Mouse (Mus musculus) midbrain, embryonic 14.5 days (tissue): ENCODE results near the gene F2. TPM values are rescaled to one million over a fixed set of nuclear protein-coding genes. Genes with fewer than 3 reads are reported as not detected.

Experiments used
- ATAC-seq: fragments of 200-750 bp; cut with Nextera tagmentation; 2 replicates; pipeline ENCODE4 v1.8.0; 2017; ENCODE audit warnings: moderate number of reproducible peaks, moderate library complexity; ENCODE audit not compliant: low FRiP score, low TSS enrichment
- DNase-seq: peaks from one replicate; pipeline ENCODE4 v3.0.0-alpha.2; 2015
- H3K27ac ChIP-seq: fragments of 300-500 bp; sonication (generic); replicated peaks from 2 replicates; pipeline ENCODE4 v1.5.1; 2014; ENCODE audit warnings: mild to moderate bottlenecking, low read depth, low read length, moderate library complexity
- H3K27me3 ChIP-seq: fragments of 300-500 bp; sonication (generic); 2 replicates; pipeline ENCODE4 v1.6.1; 2014; ENCODE audit warnings: low read length, control low read depth, mixed read lengths; ENCODE audit not compliant: control insufficient read depth, insufficient read depth
- H3K36me3 ChIP-seq: fragments of 300-500 bp; sonication (generic); 2 replicates; pipeline ENCODE4 v1.6.1; 2014; ENCODE audit warnings: low read length, control low read depth; ENCODE audit not compliant: control insufficient read depth, insufficient read depth
- H3K4me1 ChIP-seq: fragments of 300-500 bp; sonication (generic); 2 replicates; pipeline ENCODE4 v1.6.1; 2014; ENCODE audit warnings: mild to moderate bottlenecking, antibody characterized with exemption, low read length, control low read depth; ENCODE audit not compliant: control insufficient read depth, insufficient read depth
- H3K4me2 ChIP-seq: fragments of 300-500 bp; sonication (generic); 2 replicates; pipeline ENCODE4 v1.6.1; 2014; ENCODE audit warnings: mild to moderate bottlenecking, low read length, moderate library complexity
- H3K4me3 ChIP-seq: fragments of 300-500 bp; sonication (generic); replicated peaks from 2 replicates; pipeline ENCODE4 v1.5.1; 2014; ENCODE audit warnings: low read depth, low read length
- H3K9ac ChIP-seq: fragments of 300-500 bp; sonication (generic); replicated peaks from 2 replicates; pipeline ENCODE4 v1.6.1; 2014; ENCODE audit warnings: mild to moderate bottlenecking, low read length, moderate library complexity
- H3K9me3 ChIP-seq: fragments of 300-500 bp; sonication (generic); 2 replicates; pipeline ENCODE4 v1.6.1; 2016; ENCODE audit warnings: low read length, control low read depth, mixed read lengths; ENCODE audit not compliant: control insufficient read depth
- WGBS: fragments of 180-500 bp; shearing (Covaris S2); extraction: QIAGEN DNeasy Blood & Tissue Kit; methylation state at CpG from one replicate; pipeline ENCODE4 v1.1.7; 2014; 5-methylcytosine and 5-hydroxymethylcytosine counted together
- polyA plus RNA-seq: library from polyadenylated mRNA; unstranded; fragments of >200 nt; fragmentation: Nextera tagmentation; extraction: Ambion mirVana; gene quantifications from 2 replicates; pipeline ENCODE4 v1.2.1, GENCODE M21; 2014

Gene F2
- polyA plus RNA-seq, 1 experiment from 2014 or later: 0.11 TPM

GRCm38 (mm10) chr2:91642825-91643415, 6.7 kb upstream of the F2 start:
- Histone ChIP-seq H3K9me3 (no peaks in the 10 kb centered on the region), H3K4me1 (no peaks in the 10 kb centered on the region), H3K4me2 (no peak overlapping the region), H3K9ac (no peak overlapping the region), H3K4me3 (no peak overlapping the region), H3K27me3 (no peaks in the 10 kb centered on the region), H3K36me3 (peaks cover 57% of the 10 kb centered on the region), H3K27ac (no peak overlapping the region)
- DNase-seq: no peak
- 98% methylated on average over 2 of the region's 2 CpGs for WGBS
- no peak for ATAC-seq

- no peaks in the 10 kb centered on the region for H3K27me3 ChIP-seq
- ATAC-seq (no peak), DNase-seq (no peak)
- no peaks in the 10 kb centered on the region for H3K4me1 ChIP-seq
- no peak overlapping the region for H3K27ac ChIP-seq
- WGBS: 77% methylated on average over 6 of the region's 6 CpGs
- H3K4me3 ChIP-seq: no peak overlapping the region
- H3K36me3 ChIP-seq: peaks cover 18% of the 10 kb centered on the region
- H3K9me3 ChIP-seq: no peaks in the 10 kb centered on the region
- H3K9ac ChIP-seq: no peak overlapping the region
- no peak overlapping the region for H3K4me2 ChIP-seq
Observed at GRCm38 (mm10) chr2:91638931-91639330, 2.7 kb upstream of the F2 start.

- DNase-seq (no peak), ATAC-seq (no peak)
- Histone ChIP-seq H3K36me3 (no peaks in the 10 kb centered on the region), H3K9me3 (no peaks in the 10 kb centered on the region), H3K27me3 (no peaks in the 10 kb centered on the region), H3K4me1 (no peaks in the 10 kb centered on the region), H3K27ac (no peak overlapping the region), H3K9ac (no peak overlapping the region), H3K4me2 (no peak overlapping the region), H3K4me3 (no peak overlapping the region)
- 82% methylated on average over 5 of the region's 5 CpGs for WGBS
Observed at GRCm38 (mm10) chr2:91636727-91637338, 619 bp upstream of the F2 start.

GRCm38 (mm10) chr2:91635486-91635885, 728 bp downstream of the F2 start:
- Histone ChIP-seq H3K4me2 (no peak overlapping the region), H3K9me3 (no peaks in the 10 kb centered on the region), H3K4me1 (no peaks in the 10 kb centered on the region), H3K27ac (no peak overlapping the region), H3K9ac (no peak overlapping the region), H3K27me3 (no peaks in the 10 kb centered on the region), H3K4me3 (no peak overlapping the region), H3K36me3 (no peaks in the 10 kb centered on the region)
- DNase-seq: no peak
- no peak for ATAC-seq
- 84% methylated on average over 11 of the region's 11 CpGs for WGBS

- H3K27ac ChIP-seq: no peak overlapping the region
- no peak for ATAC-seq
- WGBS: 86% methylated on average over 9 of the region's 9 CpGs
- H3K4me2 ChIP-seq: no peak overlapping the region
- no peaks in the 10 kb centered on the region for H3K27me3 ChIP-seq
- H3K36me3 ChIP-seq: no peaks in the 10 kb centered on the region
- H3K9me3 ChIP-seq: no peaks in the 10 kb centered on the region
- DNase-seq: no peak
- H3K4me1 ChIP-seq: no peaks in the 10 kb centered on the region
- no peak overlapping the region for H3K4me3 ChIP-seq
- no peak overlapping the region for H3K9ac ChIP-seq
Observed at GRCm38 (mm10) chr2:91634841-91635240, 1.4 kb downstream of the F2 start.

- ATAC-seq (no peak), DNase-seq (no peak)
Observed at GRCm38 (mm10) chr2:91633334-91633977, 2.8 kb downstream of the F2 start.

GRCm38 (mm10) chr2:91632316-91632715, 3.9 kb downstream of the F2 start:
- H3K4me1 ChIP-seq: no peaks in the 10 kb centered on the region
- H3K27me3 ChIP-seq: no peaks in the 10 kb centered on the region
- DNase-seq (no peak), ATAC-seq (no peak)
- H3K9me3 ChIP-seq: no peaks in the 10 kb centered on the region
- no peak overlapping the region for H3K27ac ChIP-seq
- 85% methylated on average over 5 of the region's 5 CpGs for WGBS
- H3K36me3 ChIP-seq: no peaks in the 10 kb centered on the region
- H3K9ac ChIP-seq: no peak overlapping the region
- no peak overlapping the region for H3K4me2 ChIP-seq
- H3K4me3 ChIP-seq: no peak overlapping the region

More at GRCm38 (mm10) chr2:91633334-91633977, 2.8 kb downstream of the F2 start:
- Histone ChIP-seq H3K36me3 (no peaks in the 10 kb centered on the region), H3K27me3 (no peaks in the 10 kb centered on the region), H3K27ac (no peak overlapping the region), H3K4me2 (no peak overlapping the region), H3K4me3 (no peak overlapping the region), H3K9ac (no peak overlapping the region), H3K4me1 (no peaks in the 10 kb centered on the region), H3K9me3 (no peaks in the 10 kb centered on the region)
- 81% methylated on average over 12 of the region's 12 CpGs for WGBS

- Histone ChIP-seq H3K4me1 (no peaks in the 10 kb centered on the region), H3K27me3 (no peaks in the 10 kb centered on the region), H3K4me3 (no peak overlapping the region), H3K9me3 (no peaks in the 10 kb centered on the region), H3K36me3 (no peaks in the 10 kb centered on the region), H3K27ac (no peak overlapping the region), H3K9ac (no peak overlapping the region), H3K4me2 (no peak overlapping the region)
- DNase-seq (no peak), ATAC-seq (no peak)
- 86% methylated on average over 5 of the region's 5 CpGs for WGBS
Observed at GRCm38 (mm10) chr2:91631826-91632225, 4.4 kb downstream of the F2 start.

GRCm38 (mm10) chr2:91630384-91630783, 5.8 kb downstream of the F2 start:
- no peaks in the 10 kb centered on the region for H3K27me3 ChIP-seq
- H3K4me1 ChIP-seq: no peaks in the 10 kb centered on the region
- no peak overlapping the region for H3K4me3 ChIP-seq
- H3K4me2 ChIP-seq: no peak overlapping the region
- DNase-seq (no peak), ATAC-seq (no peak)
- no peak overlapping the region for H3K27ac ChIP-seq
- no peak overlapping the region for H3K9ac ChIP-seq
- no peaks in the 10 kb centered on the region for H3K9me3 ChIP-seq
- WGBS: 93% methylated on average over 12 of the region's 12 CpGs
- no peaks in the 10 kb centered on the region for H3K36me3 ChIP-seq
